In the genomic region with DNA sequence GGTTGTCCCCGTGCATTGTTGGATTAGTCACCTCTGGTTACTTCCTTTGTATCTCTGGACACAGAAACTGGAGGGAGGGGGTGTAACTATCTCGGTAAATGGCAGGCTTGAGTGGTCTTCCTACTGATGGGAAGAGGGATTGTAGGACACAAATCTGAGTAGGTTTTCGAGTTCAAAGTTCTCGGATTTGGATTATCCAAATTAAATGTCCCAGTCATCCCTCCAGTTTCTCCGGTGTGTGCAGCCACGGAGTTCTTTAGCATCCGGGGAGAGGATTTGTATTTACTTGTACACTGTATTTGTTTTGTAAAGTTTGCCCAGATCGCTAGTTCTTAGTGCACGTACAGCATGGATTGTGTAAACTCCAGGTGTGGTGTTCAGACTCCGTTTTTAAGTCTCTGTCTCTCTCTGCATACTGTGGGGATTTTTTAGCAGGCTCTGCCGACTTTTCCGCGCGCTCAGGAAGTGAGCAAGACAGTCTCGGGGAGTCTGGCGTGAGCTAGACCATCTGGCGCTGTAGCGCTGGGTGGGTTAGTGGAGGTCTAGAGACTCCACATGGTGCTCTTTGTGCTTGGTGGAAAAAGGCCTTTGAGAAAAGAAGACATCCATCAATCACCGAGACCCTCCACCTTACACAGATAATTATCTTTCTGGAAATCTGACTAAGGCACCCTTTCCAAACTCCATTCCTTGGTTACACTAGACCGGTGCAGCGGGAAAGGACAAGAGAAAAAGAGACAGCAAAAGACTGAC, we compare ENCODE assay signal across 8 mouse cellular contexts. TPM values are rescaled to one million over a fixed set of nuclear protein-coding genes. Genes with fewer than 3 reads are reported as not detected.
A peak's percentile ranks its signal among the peaks of the same experiment; 100 is the strongest.
DNase-seq lines count a peak whose midpoint lies in the region; ATAC-seq and TF ChIP-seq lines count a peak whose summit lies in the region.

No protein-coding gene starts in this region.

- peaks cover 19% of the 10 kb centered on the region for H3K27me3 ChIP-seq in spleen, adult 2 months (ENCODE audit: control insufficient read depth, insufficient read depth, low read length)
- peaks cover 36% of the 10 kb centered on the region for H3K27me3 ChIP-seq in embryonic facial prominence, embryonic 12.5 days
- H3K27me3 ChIP-seq in hindbrain, embryonic 10.5 days (ENCODE audit: insufficient read depth, poor library complexity, severe bottlenecking) = peaks cover 61% of the 10 kb centered on the region
- peaks cover 25% of the 10 kb centered on the region for H3K27me3 ChIP-seq in midbrain, embryonic 16.5 days (ENCODE audit: control insufficient read depth, insufficient read depth, low read depth, low read length)

- WGBS in spleen, adult 2 months = 4% methylated on average over 21 of the region's 21 CpGs
- WGBS in embryonic facial prominence, embryonic 12.5 days = under 1% methylated on average over 21 of the region's 21 CpGs
- under 1% methylated on average over 21 of the region's 21 CpGs for WGBS in hindbrain, embryonic 10.5 days
- under 1% methylated on average over 21 of the region's 21 CpGs for WGBS in midbrain, embryonic 16.5 days

- no peak for TF ChIP-seq CTCF in spleen, adult 2 months (IDR thresholded peaks at IDR 0.05; ENCODE audit: extremely low read depth, insufficient read depth, insufficient read length, insufficient replicate concordance)

- no peak for DNase-seq in spleen, adult 2 months (ENCODE audit: low read depth in 1 of 2, low spot score in 2 of 2)
- DNase-seq in spleen, postnatal 36 days (ENCODE audit: low spot score in 2 of 2) = no peak
- peak; percentile 66 for DNase-seq in hindbrain, embryonic 10.5 days (ENCODE audit: low spot score)
- DNase-seq in left cerebral cortex, postnatal 4 days = peak; percentile 49
- peak; percentile 14 for DNase-seq in testis, postnatal 14 days (ENCODE audit: low spot score)
- no peak for DNase-seq in c-Kit-positive CD71-positive TER-119-positive erythroid progenitor cells, embryonic 14.5 days (ENCODE audit: low spot score)

- H3K9me3 ChIP-seq in embryonic facial prominence, embryonic 12.5 days = no peaks in the 10 kb centered on the region
- no peaks in the 10 kb centered on the region for H3K9me3 ChIP-seq in hindbrain, embryonic 10.5 days
- H3K9me3 ChIP-seq in midbrain, embryonic 16.5 days (replicated peaks; ENCODE audit: control insufficient read depth, low read length, poor library complexity, severe bottlenecking) = no peaks in the 10 kb centered on the region

- peak overlapping the region; percentile 60; the same call in 1 of the 2 replicates for H3K4me3 ChIP-seq in spleen, adult 2 months (ENCODE audit: extremely low read depth, insufficient read depth, insufficient read length)
- H3K4me3 ChIP-seq in embryonic facial prominence, embryonic 12.5 days = peak overlapping the region; percentile 66
- peak overlapping the region; percentile 70 for H3K4me3 ChIP-seq in hindbrain, embryonic 10.5 days
- H3K4me3 ChIP-seq in midbrain, embryonic 16.5 days (ENCODE audit: low read depth, low read length) = peak overlapping the region; percentile 70

- H3K4me2 ChIP-seq in embryonic facial prominence, embryonic 12.5 days (replicated peaks) = peak overlapping the region; percentile 89
- peak overlapping the region; percentile 91 for H3K4me2 ChIP-seq in midbrain, embryonic 16.5 days (ENCODE audit: low read length)

- no peak for ATAC-seq in embryonic facial prominence, embryonic 12.5 days (ENCODE audit: insufficient number of reproducible peaks, insufficient read depth, low FRiP score, low TSS enrichment)
- ATAC-seq in midbrain, embryonic 16.5 days = no peak; the same call in 1 of the 2 replicates

- no peak overlapping the region for H3K27ac ChIP-seq in spleen, adult 2 months (ENCODE audit: insufficient read depth, low read length)
- peak overlapping the region; percentile 50 for H3K27ac ChIP-seq in embryonic facial prominence, embryonic 12.5 days
- peak overlapping the region; percentile 84 for H3K27ac ChIP-seq in hindbrain, embryonic 10.5 days
- no peak overlapping the region for H3K27ac ChIP-seq in midbrain, embryonic 16.5 days (ENCODE audit: low read length)

- intact Hi-C loops in left cerebral cortex, postnatal 4 days (cut with DNase I) = no loop called here

- peaks cover 8% of the 10 kb centered on the region; the same call in 1 of the 2 replicates for H3K4me1 ChIP-seq in spleen, adult 2 months (ENCODE audit: control insufficient read depth, insufficient read depth, insufficient read length)
- peaks cover 12% of the 10 kb centered on the region; the same call in 1 of the 2 replicates for H3K4me1 ChIP-seq in embryonic facial prominence, embryonic 12.5 days
- peaks cover 32% of the 10 kb centered on the region for H3K4me1 ChIP-seq in hindbrain, embryonic 10.5 days (replicated peaks)
- peaks cover 18% of the 10 kb centered on the region; the same call in 1 of the 2 replicates for H3K4me1 ChIP-seq in midbrain, embryonic 16.5 days (ENCODE audit: control insufficient read depth, insufficient read depth, low read length)

- TF ChIP-seq POLR2A in spleen, adult 2 months (IDR thresholded peaks at IDR 0.05; ENCODE audit: low read depth, low read length) = no peak

- no peaks in the 10 kb centered on the region for H3K36me3 ChIP-seq in spleen, adult 2 months (ENCODE audit: control insufficient read depth, insufficient read depth, low read length)
- no peaks in the 10 kb centered on the region for H3K36me3 ChIP-seq in embryonic facial prominence, embryonic 12.5 days
- no peaks in the 10 kb centered on the region for H3K36me3 ChIP-seq in hindbrain, embryonic 10.5 days
- no peaks in the 10 kb centered on the region for H3K36me3 ChIP-seq in midbrain, embryonic 16.5 days (ENCODE audit: control insufficient read depth, insufficient read depth, low read length)

- H3K9ac ChIP-seq in embryonic facial prominence, embryonic 12.5 days = peak overlapping the region; percentile 28; the same call in 1 of the 2 replicates
- H3K9ac ChIP-seq in midbrain, embryonic 16.5 days (ENCODE audit: low read depth, low read length) = no peak overlapping the region

RNA-seq across cellular contexts. Expression of gene Hey2, which starts 1.0 kb away (rescaled TPM):
- polyA plus RNA-seq in spleen, adult 2 months (2012; rRNA removed) = 2.2 and 2.9 TPM in 2 replicates
- 17.6 and 19.2 TPM in 2 replicates for polyA plus RNA-seq in embryonic facial prominence, embryonic 12.5 days (2016; fragmentation: Nextera tagmentation; extraction: Ambion mirVana)
- 4.4 and 6.0 TPM in 2 replicates for polyA plus RNA-seq in hindbrain, embryonic 10.5 days (2016; fragmentation: Nextera tagmentation; extraction: Ambion mirVana)
- total RNA-seq in left cerebral cortex, postnatal 4 days (2021) = 1 to 10 TPM; 4.4 to 4.8 TPM
- polyA plus RNA-seq in midbrain, embryonic 16.5 days (2015; fragmentation: Nextera tagmentation; extraction: Ambion mirVana) = 3.4 and 4.0 TPM in 2 replicates

RNA-seq across cellular contexts. Expression of gene Ncoa7, which starts 40.5 kb away (rescaled TPM):
- 3.7 and 3.8 TPM in 2 replicates for polyA plus RNA-seq in spleen, adult 2 months (2012; rRNA removed)
- polyA plus RNA-seq in embryonic facial prominence, embryonic 12.5 days (2016; fragmentation: Nextera tagmentation; extraction: Ambion mirVana) = 12.0 and 14.6 TPM in 2 replicates
- 6.8 and 7.0 TPM in 2 replicates for polyA plus RNA-seq in hindbrain, embryonic 10.5 days (2016; fragmentation: Nextera tagmentation; extraction: Ambion mirVana)
- total RNA-seq in left cerebral cortex, postnatal 4 days (2021) = 10 to 100 TPM; 63.6 to 66.2 TPM
- polyA plus RNA-seq in midbrain, embryonic 16.5 days (2015; fragmentation: Nextera tagmentation; extraction: Ambion mirVana) = 24.6 and 25.4 TPM in 2 replicates

Comparison
In these comparisons a context has a peak if more than half of its experiments do, and no peak if none do; other contexts are left out.
1. DNase-seq: peak in hindbrain, embryonic 10.5 days (single experiment), left cerebral cortex, postnatal 4 days (single experiment) and testis, postnatal 14 days (single experiment); none in spleen, adult 2 months (0 of 2), spleen, postnatal 36 days (0 of 2) and c-Kit-positive CD71-positive TER-119-positive erythroid progenitor cells, embryonic 14.5 days (single experiment).
2. H3K27ac ChIP-seq: peak in embryonic facial prominence, embryonic 12.5 days (single experiment) and hindbrain, embryonic 10.5 days (single experiment); none in spleen, adult 2 months (single experiment) and midbrain, embryonic 16.5 days (single experiment).
3. Peak in every context shown above with its lines, with median percentiles within 50 percentile points of each other: H3K4me3 ChIP-seq.